Mouse (Mus musculus) ES-E14 (cell line): ENCODE measurements at regions not wholly inside any gene's neighbourhood (a gene's known extent, or its start where the extent isn't known, plus 50 kb on each side); places are given as distances from the start of the nearest gene placed in this dataset.

Source experiments
- DNase-seq: peaks from one replicate; pipeline ENCODE4 v3.0.0-alpha.2; 2013; ENCODE audit warnings: low read depth, low spot score
- H3K27ac ChIP-seq: 2 replicates; pipeline ENCODE4 v1.5.1; 2012; ENCODE audit warnings: low read depth, mild to moderate bottlenecking, low read length, moderate library complexity, mixed read lengths; ENCODE audit not compliant: poor library complexity, insufficient read depth, severe bottlenecking
- H3K36me3 ChIP-seq: 2 replicates; pipeline ENCODE4 v1.6.1; 2012; ENCODE audit warnings: mild to moderate bottlenecking, low read length, moderate library complexity, mixed read lengths; ENCODE audit not compliant: control insufficient read depth, poor library complexity, insufficient read depth, severe bottlenecking
- H3K4me1 ChIP-seq, 2 experiments: fragments of 150-350 bp in 1 of 2; sonication (generic) in 1 of 2; 2 replicates each; pipeline ENCODE4 v1.6.1; 2012; ENCODE audit warnings: low read length in 2 of 2, mild to moderate bottlenecking in 1 of 2, mixed read lengths in 1 of 2; ENCODE audit not compliant: control insufficient read depth in 2 of 2, insufficient read depth in 2 of 2, poor library complexity in 1 of 2
- H3K4me3 ChIP-seq, 2 experiments: fragments of 150-350 bp in 1 of 2; sonication (generic) in 1 of 2; 2 replicates each; pipeline ENCODE4 v1.5.1; 2012; ENCODE audit warnings: low read length in 2 of 2, low read depth in 1 of 2, mild to moderate bottlenecking in 1 of 2, mixed read lengths in 1 of 2; ENCODE audit not compliant: insufficient read depth in 1 of 2, poor library complexity in 1 of 2, severe bottlenecking in 1 of 2
- H3K9ac ChIP-seq: 2 replicates; pipeline ENCODE4 v1.6.1; 2012; ENCODE audit warnings: low read depth, mild to moderate bottlenecking, low read length, mixed read lengths; ENCODE audit not compliant: poor library complexity, insufficient read depth, severe bottlenecking
- H3K9me3 ChIP-seq: fragments of 150-350 bp; sonication (generic); 2 replicates; pipeline ENCODE4 v1.6.1; 2012; ENCODE audit warnings: low read depth, mild to moderate bottlenecking, low read length; ENCODE audit not compliant: control insufficient read depth, insufficient read depth
- CHD2 ChIP-seq: IDR thresholded peaks from 2 replicates; pipeline ENCODE4 v1.6.1; 2014; ENCODE audit warnings: mild to moderate bottlenecking, low read depth, low read length, inconsistent platforms
- HCFC1 ChIP-seq: IDR thresholded peaks from 2 replicates; pipeline ENCODE4 v1.6.1; 2012; ENCODE audit warnings: low read length, inconsistent platforms, borderline replicate concordance; ENCODE audit not compliant: insufficient read depth
- MAFK ChIP-seq: IDR thresholded peaks from 2 replicates; pipeline ENCODE4 v1.6.1; 2014; ENCODE audit warnings: mild to moderate bottlenecking, low read depth, low read length, inconsistent platforms; ENCODE audit not compliant: insufficient read depth
- ZC3H11A ChIP-seq: IDR thresholded peaks from 2 replicates; pipeline ENCODE4 v1.6.1; 2012; ENCODE audit warnings: low read depth, mild to moderate bottlenecking, inconsistent platforms, low read length, borderline replicate concordance
- ZNF384 ChIP-seq: IDR thresholded peaks from 2 replicates; pipeline ENCODE4 v1.6.1; 2012; ENCODE audit warnings: low read depth, low read length, inconsistent platforms
- in situ Hi-C, 2 experiments: fragments of 600-800 bp; cut with MboI; formaldehyde crosslinking; loops; one replicate each; pipeline ENCODE4 v1.15.1; 2025; ENCODE audit warnings: low sequenced_read_pairs in 2 of 2, inconsistent platforms in 1 of 2; ENCODE audit not compliant: unreplicated experiment in 2 of 2

GRCm38 (mm10) chr2:169300411-169300810 is 287.1 kb downstream of the Gm11011 start:
- TF ChIP-seq MAFK (no peak), ZC3H11A (no peak), HCFC1 (no peak), CHD2 (no peak), ZNF384 (no peak)
- peaks cover 0 to 5% of the 10 kb centered on the region in 2 experiments; a peak in 1 of 4 replicates for H3K4me1 ChIP-seq
- H3K9me3 ChIP-seq: no peaks in the 10 kb centered on the region
- no peak overlapping the region for H3K9ac ChIP-seq
- in situ Hi-C loops: no loop called here
- no peaks in the 10 kb centered on the region for H3K36me3 ChIP-seq
- H3K27ac ChIP-seq: no peak overlapping the region
- H3K4me3 ChIP-seq: no peak overlapping the region
- DNase-seq: no peak

GRCm38 (mm10) chr2:169297841-169298627 is 289.5 kb downstream of the Gm11011 start:
- no peaks in the 10 kb centered on the region for H3K36me3 ChIP-seq
- in situ Hi-C loops: no loop called here
- peak overlapping the region in 1 of 2 experiments; percentile 42; a peak in 1 of 4 replicates for H3K4me3 ChIP-seq
- peaks cover 3 to 7% of the 10 kb centered on the region in 2 experiments; a peak in 2 of 4 replicates for H3K4me1 ChIP-seq
- TF ChIP-seq HCFC1: no peak
- no peak for TF ChIP-seq CHD2
- no peak for TF ChIP-seq ZNF384
- no peak for TF ChIP-seq ZC3H11A
- TF ChIP-seq MAFK: no peak
- H3K9me3 ChIP-seq: no peaks in the 10 kb centered on the region
- no peak for DNase-seq
- H3K9ac ChIP-seq: no peak overlapping the region
- no peak overlapping the region for H3K27ac ChIP-seq

- H3K4me1 ChIP-seq: peaks cover 3 to 9% of the 10 kb centered on the region in 2 experiments; a peak in 3 of 4 replicates
- no peak overlapping the region for H3K9ac ChIP-seq
- no peak overlapping the region for H3K27ac ChIP-seq
- no peak for TF ChIP-seq MAFK
- no peak for TF ChIP-seq HCFC1
- no peak for TF ChIP-seq ZNF384
- TF ChIP-seq ZC3H11A: no peak
- TF ChIP-seq CHD2: no peak
- no peaks in the 10 kb centered on the region for H3K36me3 ChIP-seq
- DNase-seq: no peak
- in situ Hi-C loops: no loop called here
- no peaks in the 10 kb centered on the region for H3K9me3 ChIP-seq
- H3K4me3 ChIP-seq: no peak overlapping the region
Observed at GRCm38 (mm10) chr2:169297226-169297625, 290.3 kb downstream of the Gm11011 start.

GRCm38 (mm10) chr2:169293351-169293750 is 294.2 kb downstream of the Gm11011 start:
- in situ Hi-C loops: no loop called here
- TF ChIP-seq MAFK (no peak), HCFC1 (no peak), CHD2 (no peak; the same call in 1 of the 2 replicates), ZNF384 (no peak), ZC3H11A (no peak)
- H3K4me3 ChIP-seq: no peak overlapping the region
- no peak overlapping the region for H3K9ac ChIP-seq
- no peaks in the 10 kb centered on the region for H3K9me3 ChIP-seq
- no peak for DNase-seq
- no peak overlapping the region for H3K27ac ChIP-seq
- peaks cover 3 to 15% of the 10 kb centered on the region in 2 experiments; a peak in 3 of 4 replicates for H3K4me1 ChIP-seq
- no peaks in the 10 kb centered on the region for H3K36me3 ChIP-seq
